Mouse (Mus musculus): ENCODE results near the gene Ddx50. TPM values are rescaled to one million over a fixed set of nuclear protein-coding genes. Genes with fewer than 3 reads are reported as not detected.

The Ddx50 gene
- total RNA-seq (2012; rRNA removed) (47.2 and 50.5 TPM in 2 replicates), total RNA-seq (2014; rRNA removed) (58.7 and 69.2 TPM in 2 replicates), polyA plus RNA-seq (2012; ENCODE audit: insufficient read length, low read depth) (73.5 and 74.4 TPM in 2 replicates)

- H3K9ac ChIP-seq (ENCODE audit: insufficient read depth, low read depth), result peak within 1 kb of the TSS; percentile 75
Measured at GRCm38 (mm10) chr10:62650881-62651810, at the start of gene Ddx50. Gene Ddx50 (minus strand): TSS chr10:62651218.

GRCm38 (mm10) chr10:62692771-62693170 is 41.8 kb upstream of the Ddx50 start:
- H3K4me1 ChIP-seq (ENCODE audit: control insufficient read depth in 1 of 2, insufficient read depth in 2 of 2), result no peaks in the 10 kb centered on the region
- no peak for DNase-seq (ENCODE audit: extremely low read depth)
- H3K27me3 ChIP-seq (replicated peaks), result no peaks in the 10 kb centered on the region
- no peaks in the 10 kb centered on the region for H3K9me3 ChIP-seq (replicated peaks; ENCODE audit: low read length)
- in situ Hi-C loops (cut with MboI; ENCODE audit: low pct_ligation_motif_present, low pct_unique_long_range_greater_than_20kb, low sequenced_read_pairs) (no loop called here), dilution Hi-C loops (cut with MboI; ENCODE audit: extremely low pct_ligation_motif_present, extremely low pct_unique_long_range_greater_than_20kb, low sequenced_read_pairs) (no loop called here)
- H3K9ac ChIP-seq (ENCODE audit: insufficient read depth, low read depth), result no peak overlapping the region
- H3K27ac ChIP-seq (ENCODE audit: insufficient read depth, low read depth), result no peak overlapping the region
- TF ChIP-seq IRF4 (IDR thresholded peaks at IDR 0.05; ENCODE audit: low read depth, low read length) (no peak), JUND (conservative IDR thresholded peaks at IDR 0.05; ENCODE audit: low read depth, low read length) (no peak), NRF1 (IDR thresholded peaks at IDR 0.05; ENCODE audit: low read depth, low read length) (no peak)
- H3K4me2 ChIP-seq (ENCODE audit: insufficient read depth, low read depth, poor library complexity, severe bottlenecking), result no peak overlapping the region
- no peaks in the 10 kb centered on the region for H3K79me2 ChIP-seq (replicated peaks; ENCODE audit: control insufficient read depth, extremely low read depth, insufficient read depth, poor library complexity, severe bottlenecking)
- no peak overlapping the region for H3K4me3 ChIP-seq (replicated peaks in 1 of 3; ENCODE audit: low read depth in 2 of 3, low read length in 2 of 3, poor library complexity in 1 of 3)
- no peaks in the 10 kb centered on the region for H3K36me3 ChIP-seq (replicated peaks in 1 of 2; ENCODE audit: control insufficient read depth in 1 of 2, insufficient read depth in 1 of 2, low read length in 1 of 2)

More at GRCm38 (mm10) chr10:62650881-62651810, at the start of gene Ddx50:
- H3K79me2 ChIP-seq (replicated peaks; ENCODE audit: control insufficient read depth, extremely low read depth, insufficient read depth, poor library complexity, severe bottlenecking), result peaks cover 35% of the 10 kb centered on the region
- H3K9me3 ChIP-seq (replicated peaks; ENCODE audit: low read length), result no peaks in the 10 kb centered on the region
- H3K27ac ChIP-seq (ENCODE audit: insufficient read depth, low read depth), result peak within 1 kb of the TSS; percentile 81
- peaks cover 7 to 18% of the 10 kb centered on the region in 2 experiments for H3K36me3 ChIP-seq (replicated peaks in 1 of 2; ENCODE audit: control insufficient read depth in 1 of 2, insufficient read depth in 1 of 2, low read length in 1 of 2)
- DNase-seq (ENCODE audit: extremely low read depth), result peak; percentile 98
- H3K27me3 ChIP-seq (replicated peaks), result peaks cover 2% of the 10 kb centered on the region
- dilution Hi-C loops (cut with MboI; ENCODE audit: extremely low pct_ligation_motif_present, extremely low pct_unique_long_range_greater_than_20kb, low sequenced_read_pairs), result no loop called here
- peaks cover 8 to 17% of the 10 kb centered on the region in 2 experiments for H3K4me1 ChIP-seq (ENCODE audit: control insufficient read depth in 1 of 2, insufficient read depth in 2 of 2)
- H3K4me2 ChIP-seq (ENCODE audit: insufficient read depth, low read depth, poor library complexity, severe bottlenecking), result peak within 1 kb of the TSS; percentile 99
- H3K4me3 ChIP-seq (replicated peaks in 1 of 3; ENCODE audit: low read depth in 2 of 3, low read length in 2 of 3, poor library complexity in 1 of 3), result peak within 1 kb of the TSS; percentile 83 to 97 (median 96)
- TF ChIP-seq MYC (IDR thresholded peaks at IDR 0.05; ENCODE audit: low read depth, low read length) (peak; percentile 88), TBP (conservative IDR thresholded peaks at IDR 0.05; ENCODE audit: low read depth, low read length) (peak; percentile 56), SIN3A (IDR thresholded peaks at IDR 0.05; ENCODE audit: low read length) (peak; percentile 4; the same call in 1 of the 2 replicates), NELFE (IDR thresholded peaks at IDR 0.05; ENCODE audit: low read depth, low read length) (peak; percentile 89), POLR2A (IDR thresholded peaks at IDR 0.05; ENCODE audit: low read depth, low read length) (peak; percentile 91), MEF2A (IDR thresholded peaks at IDR 0.05; ENCODE audit: borderline replicate concordance, low read depth, low read length) (no peak), ZMIZ1 (IDR thresholded peaks at IDR 0.05; ENCODE audit: low read depth, low read length) (peak; percentile 69; the same call in 1 of the 2 replicates), TCF12 (IDR thresholded peaks at IDR 0.05; ENCODE audit: low read depth, low read length) (peak; percentile 77), POLR2AphosphoS2 (IDR thresholded peaks at IDR 0.05; ENCODE audit: low read depth, low read length) (no peak; the same call in none of the 2 replicates), ETS1 (conservative IDR thresholded peaks at IDR 0.05; ENCODE audit: low read depth, low read length) (no peak), MXI1 (IDR thresholded peaks at IDR 0.05; ENCODE audit: low read depth, low read length) (peak; percentile 94), RCOR1 (conservative IDR thresholded peaks at IDR 0.05; ENCODE audit: low read depth, low read length) (0 out of 2 replicates have a peak, but pooled peaks have one; percentile 33), MAZ (IDR thresholded peaks at IDR 0.05; ENCODE audit: low read depth, low read length) (peak; percentile 55), ELF1 (IDR thresholded peaks at IDR 0.05; ENCODE audit: low read depth, low read length) (peak; percentile 89), EP300 (IDR thresholded peaks at IDR 0.05; ENCODE audit: low read length) (no peak), CHD2 (IDR thresholded peaks at IDR 0.05; ENCODE audit: low read length) (peak; percentile 84; the same call in 1 of the 2 replicates), MAX (IDR thresholded peaks at IDR 0.05; ENCODE audit: low read length) (peak; percentile 92), KAT2A (IDR thresholded peaks at IDR 0.05; ENCODE audit: insufficient replicate concordance, low read length) (no peak), HCFC1 (IDR thresholded peaks at IDR 0.05; ENCODE audit: low read depth, low read length) (peak; percentile 79), E2F4 (IDR thresholded peaks at IDR 0.05; ENCODE audit: insufficient replicate concordance, low read depth, low read length) (peak; percentile 72; the same call in 1 of the 2 replicates), UBTF (IDR thresholded peaks at IDR 0.05; ENCODE audit: low read depth, low read length) (peak; percentile 69; the same call in 1 of the 2 replicates), BHLHE40 (IDR thresholded peaks at IDR 0.05; ENCODE audit: low read depth, low read length) (peak; percentile 88), NRF1 (IDR thresholded peaks at IDR 0.05; ENCODE audit: low read depth, low read length) (peak; percentile 68), IRF4 (IDR thresholded peaks at IDR 0.05; ENCODE audit: low read depth, low read length) (peak; percentile 27; the same call in 1 of the 2 replicates)
- in situ Hi-C loops (cut with MboI; ENCODE audit: low pct_ligation_motif_present, low pct_unique_long_range_greater_than_20kb, low sequenced_read_pairs), result no loop called here

All from CH12.LX (cell line).